Mouse (Mus musculus) frontal cortex, adult (tissue): Measurements from ENCODE around the gene Ptprj.
"Not testable (repeated sequence)": the region's sequence is repeated elsewhere in the genome, so short reads cannot be mapped to it uniquely, and the experiment has no call there.

ENCODE experiments used
- ATAC-seq: cut with Nextera tagmentation; 2 replicates; pipeline ENCODE4 v1.9.2; 2017; ENCODE audit warnings: mild to moderate bottlenecking, moderate library complexity, mixed read lengths; ENCODE audit not compliant: low TSS enrichment

Ptprj gene

DNA sequence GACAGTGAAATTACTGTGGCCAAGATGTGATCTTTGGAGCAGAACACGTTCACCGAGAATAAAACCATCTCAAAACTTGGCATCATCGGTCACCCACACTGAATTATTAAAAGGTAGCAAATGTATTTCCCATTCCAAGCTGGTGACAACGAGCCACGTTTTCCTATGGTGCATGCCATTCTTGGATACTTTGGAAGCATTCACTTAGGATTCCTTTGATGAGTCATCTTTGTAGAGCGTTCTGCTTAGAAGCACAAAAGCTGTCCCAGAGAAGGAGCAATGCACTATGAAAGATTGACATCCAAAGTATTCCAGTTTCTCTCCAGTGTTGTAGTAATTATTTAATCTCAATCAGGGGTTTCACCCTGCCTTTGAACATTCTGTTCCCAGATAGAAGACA lies 158.2 kb downstream of the Ptprj start:
- ATAC-seq: peak; percentile 85

DNA sequence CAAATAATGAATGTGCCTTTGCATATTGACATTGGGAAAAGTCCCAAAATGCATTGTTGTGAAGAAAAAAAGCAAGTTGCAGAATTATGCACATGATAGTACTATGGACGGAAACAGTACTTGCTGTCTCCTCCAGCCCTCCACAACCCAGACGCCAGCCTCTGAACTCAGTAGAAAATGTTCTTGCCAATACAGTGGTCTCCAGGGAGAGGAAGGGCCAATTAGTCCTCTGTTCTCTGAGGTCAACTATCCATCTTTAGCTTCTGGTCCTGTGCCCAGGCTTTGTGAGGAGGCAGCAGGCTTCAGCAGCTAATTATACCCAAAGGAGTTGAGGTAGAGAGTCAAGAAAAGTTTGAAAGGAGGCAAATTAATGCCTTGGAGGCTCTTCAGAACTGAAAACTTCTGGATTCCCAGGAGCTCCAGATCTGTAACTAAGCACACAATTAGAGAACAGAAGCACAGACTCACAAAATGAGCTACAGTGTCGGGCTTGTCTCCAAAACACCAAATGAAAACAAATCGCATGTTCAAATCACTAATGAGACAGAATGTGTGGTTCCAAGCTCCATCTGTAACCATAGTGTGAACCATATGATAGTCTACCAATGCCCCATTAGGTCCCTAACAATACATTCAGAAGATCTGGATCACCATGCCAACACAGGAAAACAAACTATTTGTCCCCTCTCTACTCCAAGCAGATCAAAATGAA lies 166.2 kb downstream of the Ptprj start:
- ATAC-seq: not testable (repeated sequence)

DNA sequence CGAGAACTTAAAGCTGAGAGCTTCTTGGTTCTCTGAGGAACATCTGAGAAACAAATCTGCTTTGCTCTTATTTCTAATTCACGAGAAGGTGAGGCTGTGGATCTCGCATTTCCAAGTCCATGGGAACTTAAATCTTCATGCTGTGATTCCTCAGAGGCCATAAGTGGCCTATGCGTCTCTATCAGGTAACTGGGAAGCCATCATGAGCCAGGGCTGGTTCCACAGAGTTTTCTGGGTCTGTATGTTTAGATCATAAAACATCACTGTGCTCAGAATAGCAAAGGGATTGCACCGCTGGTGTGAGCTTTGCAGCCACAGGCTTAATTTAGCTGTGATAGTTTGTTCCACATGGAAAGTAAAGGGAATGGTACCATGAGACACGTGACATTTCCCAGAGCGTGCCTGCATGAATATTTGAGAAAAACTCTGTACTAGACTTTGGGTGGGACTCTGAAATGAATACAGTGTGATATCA lies 181.8 kb downstream of the Ptprj start, which contains the start of gene Olfr1274-ps:
TSS of gene Olfr1274-ps (plus strand) at position 51 of the 475 bp plus-strand sequence.
- peak; percentile 83 for ATAC-seq
